Mouse (Mus musculus): ENCODE data around the gene Wfdc12.

DNA sequence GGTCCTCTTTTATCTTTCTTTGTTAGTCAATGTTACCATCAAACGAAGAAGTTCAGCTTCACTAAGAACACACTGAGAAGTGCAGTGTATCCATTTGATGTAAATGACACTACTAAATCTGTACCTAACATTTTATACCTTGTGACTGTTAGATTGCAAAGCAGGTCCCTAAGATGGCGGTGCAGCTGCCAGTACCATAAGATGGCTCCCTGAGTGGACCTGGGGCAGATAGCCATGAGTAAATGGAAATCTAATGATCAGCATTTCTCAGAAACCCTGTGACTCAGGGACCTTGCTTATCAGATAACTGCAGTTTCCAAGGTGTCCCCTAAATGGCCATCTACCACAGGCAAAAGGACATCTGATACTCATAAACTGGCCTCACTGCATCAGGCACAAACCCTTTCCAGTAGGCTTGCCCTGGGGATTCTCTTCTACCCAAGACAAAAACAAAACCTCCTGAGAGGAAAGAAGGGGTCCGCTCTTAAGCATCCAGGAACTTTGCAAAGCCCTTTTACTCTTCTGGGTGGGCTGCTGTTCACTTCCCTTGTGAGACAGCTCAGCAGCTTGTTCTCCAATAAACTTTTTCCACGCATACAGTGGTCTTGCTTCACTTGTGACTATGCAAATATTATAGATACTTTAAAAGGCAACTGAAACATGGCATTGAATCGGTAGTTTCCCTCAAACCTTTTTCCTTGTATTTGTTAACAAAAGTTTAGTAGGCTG, 5.7 kb upstream of the Wfdc12 start:
- TF ChIP-seq CTCF (IDR thresholded peaks at IDR 0.05; ENCODE audit: low read depth) (no peak), EP300 (optimal IDR thresholded peaks at IDR 0.05) (no peak)

Measured in stomach, postnatal 0 days (tissue).